Mouse (Mus musculus): ENCODE results near the gene Coro7.

GRCm38 (mm10) chr16:4603453-4603837 lies 76.1 kb downstream of the Coro7 start:
- TF ChIP-seq CTCF (IDR thresholded peaks at IDR 0.05; ENCODE audit: control insufficient read depth, insufficient read depth, insufficient replicate concordance, low read depth, low read length): no peak
- no peak for TF ChIP-seq POLR2A (IDR thresholded peaks at IDR 0.05; ENCODE audit: control insufficient read depth, low read depth, low read length)
